Mouse (Mus musculus) 3134 (cell line): ENCODE measurements around the gene Mpo.

Source experiments
- DNase-seq: peaks from one replicate; pipeline ENCODE4 v3.0.0-alpha.2; 2011; ENCODE audit warnings: low spot score; ENCODE audit not compliant: insufficient read length; ENCODE audit errors: extremely low read depth

Gene Mpo

GRCm38 (mm10) chr11:87757001-87757954 is 36.1 kb upstream of the Mpo start:
- DNase-seq, result no peak

- no peak for DNase-seq
These were observed 35.0 kb upstream of the Mpo start for GRCm38 (mm10) chr11:87758161-87758911.

- DNase-seq, result no peak
These were observed 34.3 kb upstream of the Mpo start for GRCm38 (mm10) chr11:87758957-87759608.

GRCm38 (mm10) chr11:87759609-87760005 is 33.8 kb upstream of the Mpo start:
- DNase-seq, result no peak

- no peak for DNase-seq
These were observed 32.9 kb upstream of the Mpo start, which contains the start of gene Tspoap1 for GRCm38 (mm10) chr11:87760301-87761081. Gene Tspoap1, plus strand, starts transcription at chr11:87760541.

GRCm38 (mm10) chr11:87761181-87761721 is 32.1 kb upstream of the Mpo start:
- DNase-seq, result no peak

GRCm38 (mm10) chr11:87761806-87762701 is 31.3 kb upstream of the Mpo start:
- DNase-seq, result no peak

- DNase-seq, result no peak
These were observed 30.5 kb upstream of the Mpo start for GRCm38 (mm10) chr11:87762702-87763385.

GRCm38 (mm10) chr11:87763511-87763987 is 29.8 kb upstream of the Mpo start:
- DNase-seq, result no peak

GRCm38 (mm10) chr11:87763988-87764876 is 29.1 kb upstream of the Mpo start:
- no peak for DNase-seq

- no peak for DNase-seq
These were observed 24.6 kb upstream of the Mpo start for GRCm38 (mm10) chr11:87768745-87769144.

- DNase-seq, result peak; percentile 42
These were observed 22.4 kb upstream of the Mpo start for GRCm38 (mm10) chr11:87770989-87771388.

GRCm38 (mm10) chr11:87772354-87772753 is 21.0 kb upstream of the Mpo start:
- peak; percentile 48 for DNase-seq

GRCm38 (mm10) chr11:87778100-87778765 is 15.1 kb upstream of the Mpo start:
- DNase-seq, result no peak

GRCm38 (mm10) chr11:87778915-87779314 is 14.5 kb upstream of the Mpo start:
- DNase-seq, result no peak

GRCm38 (mm10) chr11:87779392-87779791 is 14.0 kb upstream of the Mpo start:
- no peak for DNase-seq

- DNase-seq, result no peak
These were observed 13.3 kb upstream of the Mpo start for GRCm38 (mm10) chr11:87780130-87780529.
